Mouse (Mus musculus): ENCODE measurements around the gene Cfap126.

The Cfap126 gene

DNA sequence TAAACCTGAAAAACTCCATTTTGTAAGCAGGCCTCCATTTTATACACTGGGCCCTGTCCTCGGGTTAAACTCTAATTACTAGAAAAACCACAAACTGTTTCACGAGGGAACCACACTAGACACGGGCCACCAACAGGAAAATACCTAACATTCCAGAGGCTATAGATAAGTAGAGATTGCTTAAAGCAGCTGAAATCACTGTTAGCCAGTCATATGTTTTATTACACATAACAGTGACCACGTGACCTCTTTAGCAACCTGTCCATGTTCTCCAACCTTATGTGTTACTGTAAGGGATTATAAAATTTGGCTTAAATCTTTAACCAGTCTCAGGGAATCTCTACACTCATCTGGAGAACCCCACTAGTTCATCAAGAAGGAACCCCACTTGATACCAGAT is 19.3 kb upstream of the Cfap126 start:
- no peak for DNase-seq (ENCODE audit: low read depth, low spot score)

- no peak for DNase-seq (ENCODE audit: low read depth, low spot score)
Measured at GRCm38 (mm10) chr1:171096110-171096964, 17.4 kb upstream of the Cfap126 start.

DNA sequence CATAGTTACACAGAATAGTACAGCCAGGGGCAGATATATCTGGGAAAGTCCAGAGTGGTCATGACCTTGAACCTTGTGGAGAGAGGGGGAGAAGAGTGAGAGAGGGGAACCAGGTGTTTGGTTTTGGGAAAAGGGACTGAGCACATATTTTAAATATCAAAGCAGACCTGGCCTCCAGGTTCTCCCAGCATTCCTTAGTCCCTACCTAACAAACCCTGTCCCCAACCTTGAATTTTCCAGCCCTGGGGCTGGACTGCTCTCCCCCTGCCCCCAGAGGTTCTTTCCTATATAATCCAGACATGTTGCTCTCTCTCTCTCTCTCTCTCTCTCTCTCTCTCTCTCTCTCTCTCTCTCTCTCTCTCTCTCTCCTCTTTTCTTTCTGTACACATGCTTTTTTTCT is 16.6 kb upstream of the Cfap126 start:
- no peak for DNase-seq (ENCODE audit: low read depth, low spot score)

- DNase-seq (ENCODE audit: low read depth, low spot score), result no peak
Measured at GRCm38 (mm10) chr1:171097612-171098011, 16.1 kb upstream of the Cfap126 start.

GRCm38 (mm10) chr1:171101033-171101432 is 12.7 kb upstream of the Cfap126 start:
- no peak for DNase-seq (ENCODE audit: low read depth, low spot score)

DNA sequence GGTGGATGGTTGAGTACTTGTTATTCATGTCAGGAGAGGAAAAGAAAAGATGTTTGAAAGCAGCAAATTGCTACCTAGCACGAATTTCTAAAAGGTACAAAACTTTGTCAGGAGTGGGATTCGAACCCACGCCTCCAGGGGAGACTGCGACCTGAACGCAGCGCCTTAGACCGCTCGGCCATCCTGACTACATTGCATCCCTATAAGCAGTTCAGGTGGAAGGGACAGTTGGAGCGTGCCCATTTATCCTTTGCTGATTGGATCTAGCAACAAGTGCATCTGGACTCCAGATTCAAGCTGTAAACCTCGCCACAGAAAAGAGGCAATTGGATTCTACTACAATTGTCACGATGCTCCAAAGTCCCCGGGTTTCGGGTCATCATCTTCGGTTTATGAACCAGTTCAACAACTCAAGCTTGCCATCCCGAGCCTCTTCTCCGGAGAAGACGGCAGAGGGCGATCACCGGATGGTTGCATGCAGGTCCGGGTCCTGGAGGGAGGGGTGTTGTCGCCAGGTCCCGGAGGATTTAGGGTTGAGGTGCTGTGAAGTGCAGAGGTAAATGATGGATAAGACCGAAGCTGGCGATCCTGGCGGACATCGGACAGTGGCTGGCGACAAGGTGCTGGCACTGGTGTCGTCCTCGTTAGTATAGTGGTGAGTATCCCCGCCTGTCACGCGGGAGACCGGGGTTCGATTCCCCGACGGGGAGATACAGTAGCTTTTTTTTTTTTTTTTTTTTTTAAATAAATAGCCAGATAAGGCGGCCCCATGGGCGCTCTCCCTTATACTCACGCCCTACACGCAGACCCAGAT is 11.8 kb upstream of the Cfap126 start:
- DNase-seq (ENCODE audit: low read depth, low spot score), result peak; percentile 63

- peak; percentile 65 for DNase-seq (ENCODE audit: low read depth, low spot score)
Measured at GRCm38 (mm10) chr1:171102547-171103177, 11.1 kb upstream of the Cfap126 start.

DNA sequence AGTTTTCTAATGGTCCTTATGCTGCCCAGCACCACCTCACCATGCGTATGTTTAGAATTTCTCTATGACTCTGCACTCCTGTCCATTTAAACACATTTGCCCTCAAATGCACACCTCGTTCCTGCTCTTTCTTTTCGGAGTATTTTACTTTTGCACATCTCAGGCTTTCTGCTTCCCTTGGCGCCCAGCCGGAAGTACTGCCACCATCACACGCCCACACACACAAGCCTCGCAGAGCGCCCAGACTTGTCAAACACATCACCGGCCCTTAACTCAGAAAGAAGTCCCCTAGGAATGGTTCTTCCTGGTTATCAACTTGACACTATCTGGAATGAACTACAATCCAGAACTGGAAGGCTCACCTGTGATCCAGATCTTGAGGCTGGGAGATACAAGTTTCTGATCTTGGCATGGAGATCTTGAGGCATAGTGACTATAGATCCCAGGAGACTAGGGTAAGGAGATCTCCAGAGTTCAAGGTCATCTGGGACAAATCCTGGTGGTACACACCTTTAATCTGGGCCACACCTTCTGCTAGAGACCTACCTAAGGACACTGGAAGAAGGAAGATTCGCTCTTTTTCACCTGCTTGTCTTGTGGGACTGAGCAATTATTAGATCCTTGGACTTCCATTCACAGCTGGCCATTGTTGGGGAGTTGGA is 10.4 kb upstream of the Cfap126 start:
- no peak for DNase-seq (ENCODE audit: low read depth, low spot score)

DNA sequence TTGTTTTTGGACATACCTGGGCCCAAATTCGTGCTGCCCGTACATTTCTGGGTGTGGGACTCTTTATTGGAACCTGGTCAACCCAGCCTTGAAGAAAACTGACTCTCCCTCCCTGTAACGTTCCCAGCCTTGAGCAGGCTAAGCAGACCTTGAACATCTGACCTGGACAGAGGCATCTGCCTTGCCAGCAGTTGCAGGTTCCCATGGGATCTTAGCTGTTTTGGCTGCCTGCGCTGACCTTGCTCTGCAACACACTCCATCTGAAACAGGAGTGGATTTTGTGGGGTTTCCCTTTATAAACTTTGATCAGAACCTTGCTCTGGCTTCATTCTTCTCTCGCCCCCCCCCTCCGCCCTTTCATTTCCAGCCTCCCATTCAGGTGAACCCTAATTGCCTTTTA is 8.5 kb upstream of the Cfap126 start:
- no peak for DNase-seq (ENCODE audit: low read depth, low spot score)

DNA sequence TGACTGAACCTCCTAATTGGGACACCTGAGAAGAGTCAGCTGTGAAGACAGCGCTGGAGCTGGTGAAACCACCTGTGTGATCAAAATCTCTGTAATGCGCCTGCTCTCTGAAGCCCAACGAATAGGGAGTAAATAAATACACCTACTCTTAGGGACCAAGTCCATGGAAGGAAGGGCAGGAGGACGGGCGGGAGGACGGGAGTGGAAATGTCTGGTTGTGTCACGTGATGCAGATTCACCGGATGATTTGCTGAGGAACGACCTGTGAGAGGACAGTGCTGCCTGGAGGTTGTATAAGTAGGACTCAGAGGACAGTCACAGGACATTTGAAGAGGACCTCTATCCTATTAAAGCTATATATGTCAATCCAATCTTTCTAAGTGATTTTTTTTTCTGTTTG is 4.1 kb upstream of the Cfap126 start:
- DNase-seq (ENCODE audit: low read depth, low spot score), result no peak

GRCm38 (mm10) chr1:171110659-171111019 is 3.1 kb upstream of the Cfap126 start:
- DNase-seq (ENCODE audit: low read depth, low spot score), result no peak

- peak; percentile 92 for DNase-seq (ENCODE audit: low read depth, low spot score)
Measured at GRCm38 (mm10) chr1:171111020-171111780, 2.5 kb upstream of the Cfap126 start.

DNA sequence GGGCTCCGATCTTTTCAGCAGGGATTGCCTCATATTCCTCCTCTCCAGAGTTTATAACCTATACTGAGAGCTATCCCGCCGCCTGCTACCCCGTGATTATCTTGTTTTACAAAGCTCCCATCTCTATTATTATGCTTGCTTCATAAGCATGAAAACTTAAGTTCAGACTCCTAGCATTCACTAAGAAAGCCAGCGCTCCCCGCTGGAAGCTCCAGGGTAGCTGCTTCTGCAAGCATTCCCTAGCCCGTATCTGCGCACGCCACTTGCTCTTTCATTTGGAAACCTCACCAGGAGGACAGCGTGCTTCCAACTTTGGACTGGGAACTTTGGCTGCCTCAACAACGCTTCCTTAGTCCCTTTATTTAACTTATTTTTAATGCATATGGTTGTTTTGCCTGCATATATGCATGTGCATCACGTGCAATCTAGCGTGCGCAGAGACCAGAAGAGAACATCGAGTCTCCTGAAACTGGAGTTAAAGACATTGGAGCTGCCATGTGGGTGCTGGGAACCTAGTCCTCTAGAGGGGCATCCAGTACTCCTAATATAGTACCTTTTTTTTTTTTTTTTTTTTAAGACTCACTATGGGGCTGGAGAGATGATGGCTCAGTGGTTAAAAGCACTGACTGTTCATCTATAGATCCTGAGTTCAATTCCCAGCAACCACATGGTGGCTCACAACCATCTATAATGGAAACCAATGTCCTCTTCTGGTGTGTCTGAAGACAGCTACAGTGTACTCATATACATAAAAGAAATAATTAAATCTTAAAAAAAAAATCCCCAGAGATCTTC is 1.7 kb upstream of the Cfap126 start:
- DNase-seq (ENCODE audit: low read depth, low spot score), result no peak

DNA sequence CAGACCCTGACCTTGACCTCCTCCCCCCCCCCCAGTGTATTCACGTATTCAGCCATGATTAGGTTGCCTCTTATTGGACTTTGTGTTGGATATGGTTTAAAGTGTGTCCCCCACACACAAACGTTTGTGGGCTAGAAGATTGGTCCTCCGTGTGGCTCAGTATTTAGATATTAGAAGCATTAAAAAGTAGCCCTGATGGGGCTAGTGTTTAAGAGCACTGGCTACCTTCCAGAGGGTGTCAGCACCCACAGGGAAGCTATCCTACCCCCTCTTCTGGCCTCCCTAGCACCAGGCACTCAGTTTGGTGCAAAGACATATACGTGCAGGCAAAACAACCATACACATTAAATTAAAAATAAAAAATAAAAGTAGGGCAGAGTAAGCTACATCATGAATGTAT is 732 bp upstream of the Cfap126 start:
- no peak for DNase-seq (ENCODE audit: low read depth, low spot score)

DNA sequence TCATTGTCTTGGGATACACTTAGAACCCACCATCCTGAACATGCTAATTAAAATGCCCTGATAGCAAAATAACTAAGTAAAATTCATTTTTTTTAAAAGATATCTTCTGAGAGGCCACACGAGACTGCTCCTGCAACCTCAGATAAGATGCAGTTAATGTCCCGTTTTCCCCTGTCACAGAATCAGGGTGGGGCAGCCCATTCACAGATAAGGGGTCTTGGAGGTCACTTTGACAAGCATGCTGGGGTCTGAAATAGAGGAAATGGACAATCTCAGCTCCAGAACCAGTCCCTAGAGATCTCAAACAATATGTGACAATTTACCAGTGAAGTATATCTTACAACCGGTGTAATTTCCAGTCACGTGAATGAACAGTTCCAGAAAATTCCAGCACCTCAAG is 2.6 kb downstream of the Cfap126 start:
- DNase-seq (ENCODE audit: low read depth, low spot score), result no peak

GRCm38 (mm10) chr1:171118269-171118684 is 4.6 kb downstream of the Cfap126 start:
- peak; percentile 86 for DNase-seq (ENCODE audit: low read depth, low spot score)

DNA sequence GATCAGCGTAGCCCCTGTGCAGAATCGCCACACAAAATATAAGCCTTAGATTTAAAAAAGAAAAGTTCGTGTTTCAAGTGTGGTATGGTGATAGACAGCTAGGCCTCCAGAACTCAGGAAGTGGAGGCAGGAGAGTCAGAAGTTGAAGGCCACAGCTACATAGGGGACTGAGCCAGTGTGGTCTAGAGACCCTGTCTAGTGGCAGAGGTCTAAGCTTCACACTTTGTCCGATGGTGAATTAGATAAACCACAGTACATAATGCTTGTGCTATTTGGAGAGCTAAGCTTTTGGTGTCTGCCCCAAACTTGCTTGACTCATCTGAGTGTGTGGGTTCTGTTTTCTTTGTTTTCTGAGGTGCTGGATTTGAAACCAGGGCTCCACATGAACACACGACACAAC is 5.3 kb downstream of the Cfap126 start:
- DNase-seq (ENCODE audit: low read depth, low spot score), result no peak

- no peak for DNase-seq (ENCODE audit: low read depth, low spot score)
Measured at GRCm38 (mm10) chr1:171119405-171119804, 5.7 kb downstream of the Cfap126 start.

- DNase-seq (ENCODE audit: low read depth, low spot score), result no peak
Measured at GRCm38 (mm10) chr1:171120893-171121292, 7.2 kb downstream of the Cfap126 start.

- no peak for DNase-seq (ENCODE audit: low read depth, low spot score)
Measured at GRCm38 (mm10) chr1:171121839-171122238, 8.1 kb downstream of the Cfap126 start.
